14 mouse cellular contexts compared by ENCODE assay signal in the genomic region with DNA sequence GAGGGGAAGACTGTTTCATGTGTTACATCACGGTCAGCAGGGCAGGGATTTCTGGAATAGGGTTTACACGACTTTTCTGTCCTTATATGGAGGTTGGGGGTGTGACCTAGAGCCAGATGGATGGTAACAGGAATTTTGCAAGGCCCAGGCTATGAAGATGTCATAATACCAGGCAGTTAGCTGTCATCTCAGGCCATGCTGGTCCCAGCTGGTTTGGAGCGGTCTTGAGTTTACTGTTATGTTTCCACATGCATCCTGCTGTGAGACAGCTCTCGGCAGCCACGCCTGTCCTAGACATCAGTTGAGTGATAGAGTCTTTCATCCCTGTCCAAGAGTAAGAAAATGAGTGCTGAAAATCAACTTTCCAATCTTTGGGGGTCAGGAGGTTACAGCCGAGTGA.
A peak's percentile ranks its signal among the peaks of the same experiment; 100 is the strongest.
DNase-seq lines count a peak whose midpoint lies in the region; ATAC-seq and TF ChIP-seq lines count a peak whose summit lies in the region.
"Had no signal": no experiment of that assay in that cellular context is flagged by ENCODE, and none has a peak within 500 bp of the region (broad histone marks: within the 10 kb centered on the region; RNA-seq: fewer than 3 reads in every experiment).

No protein-coding gene starts in this region.

- H3K27ac ChIP-seq in lung, postnatal 0 days (ENCODE audit: low read length) = no peak overlapping the region
- 0 out of 2 replicates have a peak overlapping the region, but pooled peaks have one; percentile 26 for H3K27ac ChIP-seq in olfactory bulb, adult 2 months (ENCODE audit: insufficient read depth, low read depth, low read length)
- H3K27ac ChIP-seq: embryonic facial prominence, embryonic 13.5 days; heart, embryonic 15.5 days; hindbrain, embryonic 12.5 days; midbrain, embryonic 13.5 days had no signal

- peak; percentile 90 for ATAC-seq in lung, postnatal 0 days
- ATAC-seq: intestine, embryonic 16.5 days; midbrain, embryonic 13.5 days had no signal

- no peaks in the 10 kb centered on the region for H3K9me3 ChIP-seq in lung, postnatal 0 days (ENCODE audit: low read length)
- H3K9me3 ChIP-seq: embryonic facial prominence, embryonic 13.5 days; heart, embryonic 15.5 days; hindbrain, embryonic 12.5 days; midbrain, embryonic 13.5 days had no signal

- peak; percentile 45 for DNase-seq in adrenal gland, adult 2 months
- no peak for DNase-seq in adrenal gland, postnatal 25 days
- peak; percentile 47 to 60 for DNase-seq in lung, adult 18-20 months
- DNase-seq in lung, adult 2 months = no peak
- peak; percentile 95 for DNase-seq in lung, postnatal 0 days (ENCODE audit: low spot score)
- no peak for DNase-seq in thymus, postnatal 36 days
- no peak for DNase-seq in heart, postnatal 4 days
- DNase-seq: thymus, postnatal 4 days had no signal

- no peak overlapping the region for H3K9ac ChIP-seq in lung, postnatal 0 days (replicated peaks; ENCODE audit: low read depth)
- H3K9ac ChIP-seq: embryonic facial prominence, embryonic 13.5 days; heart, embryonic 15.5 days; hindbrain, embryonic 12.5 days; midbrain, embryonic 13.5 days had no signal

- H3K36me3 ChIP-seq in lung, postnatal 0 days (ENCODE audit: insufficient read depth, low read length) = no peaks in the 10 kb centered on the region
- H3K36me3 ChIP-seq: embryonic facial prominence, embryonic 13.5 days; heart, embryonic 15.5 days; hindbrain, embryonic 12.5 days; midbrain, embryonic 13.5 days had no signal

- TF ChIP-seq EP300 in lung, postnatal 0 days (IDR thresholded peaks at IDR 0.05) = peak; percentile 81

- 63% methylated on average over 6 of the region's 6 CpGs for WGBS in lung, adult 2 months
- 62% methylated on average over 6 of the region's 6 CpGs for WGBS in lung, postnatal 0 days
- WGBS in olfactory bulb, adult 2 months = 87% methylated on average over 6 of the region's 6 CpGs

- H3K27me3 ChIP-seq in lung, postnatal 0 days (replicated peaks; ENCODE audit: insufficient read depth, low read length) = no peaks in the 10 kb centered on the region
- H3K27me3 ChIP-seq: embryonic facial prominence, embryonic 13.5 days; heart, embryonic 15.5 days had no signal

- no peak overlapping the region for H3K4me2 ChIP-seq in lung, postnatal 0 days (replicated peaks; ENCODE audit: low read depth, low read length)
- H3K4me2 ChIP-seq: embryonic facial prominence, embryonic 13.5 days; heart, embryonic 15.5 days; hindbrain, embryonic 12.5 days; midbrain, embryonic 13.5 days had no signal

- no peak for TF ChIP-seq CTCF in lung, adult 2 months (IDR thresholded peaks at IDR 0.05; ENCODE audit: insufficient read depth, low read length)
- no peak for TF ChIP-seq CTCF in lung, postnatal 0 days (IDR thresholded peaks at IDR 0.05)
- TF ChIP-seq CTCF in olfactory bulb, adult 2 months (IDR thresholded peaks at IDR 0.05; ENCODE audit: insufficient read depth, low read depth, low read length) = no peak

- no peak for TF ChIP-seq POLR2A in lung, adult 2 months (IDR thresholded peaks at IDR 0.05; ENCODE audit: borderline replicate concordance, extremely low read depth, low read depth, low read length)
- TF ChIP-seq POLR2A in olfactory bulb, adult 2 months (IDR thresholded peaks at IDR 0.05; ENCODE audit: insufficient read depth, low read depth, low read length) = no peak

- peaks cover 5% of the 10 kb centered on the region for H3K4me1 ChIP-seq in lung, adult 2 months (ENCODE audit: control insufficient read depth, insufficient read depth, low read length)
- H3K4me1 ChIP-seq in lung, postnatal 0 days (ENCODE audit: insufficient read depth, low read depth, low read length) = no peaks in the 10 kb centered on the region
- H3K4me1 ChIP-seq in olfactory bulb, adult 2 months (ENCODE audit: control insufficient read depth, insufficient read depth, low read length) = peaks cover 15% of the 10 kb centered on the region

- H3K4me3 ChIP-seq in lung, adult 2 months (replicated peaks; ENCODE audit: extremely low read depth, low read depth, low read length) = no peak overlapping the region
- no peak overlapping the region for H3K4me3 ChIP-seq in lung, postnatal 0 days (ENCODE audit: low read depth, low read length)
- H3K4me3 ChIP-seq in olfactory bulb, adult 2 months (ENCODE audit: insufficient read depth, low read depth, low read length) = no peak overlapping the region
- H3K4me3 ChIP-seq: embryonic facial prominence, embryonic 13.5 days; heart, embryonic 15.5 days; hindbrain, embryonic 12.5 days; midbrain, embryonic 13.5 days had no signal

Comparison
In these comparisons a context has a peak if more than half of its experiments do, and no peak if none do; other contexts are left out.
1. DNase-seq: peak in adrenal gland, adult 2 months (single experiment), lung, adult 18-20 months (2 of 2) and lung, postnatal 0 days (single experiment); none in adrenal gland, postnatal 25 days (single experiment), lung, adult 2 months (single experiment), thymus, postnatal 36 days (0 of 2) and heart, postnatal 4 days (single experiment).